Mouse (Mus musculus) liver, adult (tissue): ENCODE results near the gene Myo1b.

ENCODE experiments used
- GATA4 ChIP-seq: IDR thresholded peaks from 2 replicates; pipeline ENCODE4 v1.6.1; 2014; ENCODE audit warnings: mild to moderate bottlenecking, low read length; ENCODE audit not compliant: insufficient replicate concordance

The Myo1b gene

GRCm38 (mm10) chr1:51835795-51836194 lies 80.1 kb downstream of the Myo1b start:
- no peak for TF ChIP-seq GATA4

GRCm38 (mm10) chr1:51834072-51834471 lies 81.8 kb downstream of the Myo1b start:
- TF ChIP-seq GATA4, result no peak

GRCm38 (mm10) chr1:51829353-51829752 lies 86.5 kb downstream of the Myo1b start:
- TF ChIP-seq GATA4, result no peak

GRCm38 (mm10) chr1:51822531-51822930 lies 93.3 kb downstream of the Myo1b start:
- TF ChIP-seq GATA4, result no peak

- no peak for TF ChIP-seq GATA4
Measured at GRCm38 (mm10) chr1:51821701-51822495, 94.0 kb downstream of the Myo1b start.

- no peak for TF ChIP-seq GATA4
Measured at GRCm38 (mm10) chr1:51820520-51820919, 95.4 kb downstream of the Myo1b start.

GRCm38 (mm10) chr1:51820013-51820441 lies 95.8 kb downstream of the Myo1b start:
- no peak for TF ChIP-seq GATA4

GRCm38 (mm10) chr1:51815636-51816035 lies 100.2 kb downstream of the Myo1b start:
- no peak for TF ChIP-seq GATA4

GRCm38 (mm10) chr1:51814854-51815630 lies 100.8 kb downstream of the Myo1b start:
- TF ChIP-seq GATA4, result no peak

- no peak for TF ChIP-seq GATA4
Measured at GRCm38 (mm10) chr1:51808847-51809246, 107.0 kb downstream of the Myo1b start.

- TF ChIP-seq GATA4, result no peak
Measured at GRCm38 (mm10) chr1:51808228-51808627, 107.6 kb downstream of the Myo1b start.

- TF ChIP-seq GATA4, result no peak
Measured at GRCm38 (mm10) chr1:51805040-51805610, 110.7 kb downstream of the Myo1b start.

GRCm38 (mm10) chr1:51804296-51805039 lies 111.4 kb downstream of the Myo1b start:
- no peak for TF ChIP-seq GATA4

GRCm38 (mm10) chr1:51798011-51798471 lies 117.8 kb downstream of the Myo1b start:
- TF ChIP-seq GATA4, result no peak
